Mouse (Mus musculus): Measurements from ENCODE around the gene Iqch. TPM values are rescaled to one million over a fixed set of nuclear protein-coding genes. Genes with fewer than 3 reads are reported as not detected.

Iqch gene
- total and polyA plus RNA-seq, 3 experiments = 0.06 TPM; not detected in 2

GRCm38 (mm10) chr9:63596660-63597059 is 5.6 kb downstream of the Iqch start:
- Histone ChIP-seq H3K9ac (ENCODE audit: low read depth, low read length) (no peak overlapping the region), H3K36me3 (ENCODE audit: control insufficient read depth, insufficient read depth, low read length) (no peaks in the 10 kb centered on the region), H3K4me1 (ENCODE audit: control insufficient read depth, insufficient read depth, low read length) (no peaks in the 10 kb centered on the region), H3K79me2 (replicated peaks; ENCODE audit: control insufficient read depth, insufficient read depth, low read length) (no peaks in the 10 kb centered on the region), H3K4me3 (no peak overlapping the region), H3K27ac (no peak overlapping the region), H3K27me3 (ENCODE audit: control insufficient read depth, insufficient read depth, low read length) (no peaks in the 10 kb centered on the region; the same call in 1 of the 2 replicates)
- WGBS = 50% methylated on average over 9 of the region's 9 CpGs
- intact Hi-C loops (cut with DNase I) = no loop called here
- DNase-seq = no peak
- TF ChIP-seq EP300 (IDR thresholded peaks at IDR 0.05; ENCODE audit: insufficient read depth, low read depth, low read length) (no peak), CTCF (IDR thresholded peaks at IDR 0.05) (no peak), POLR2A (IDR thresholded peaks at IDR 0.05; ENCODE audit: insufficient read depth, low read depth, low read length) (no peak)

DNA sequence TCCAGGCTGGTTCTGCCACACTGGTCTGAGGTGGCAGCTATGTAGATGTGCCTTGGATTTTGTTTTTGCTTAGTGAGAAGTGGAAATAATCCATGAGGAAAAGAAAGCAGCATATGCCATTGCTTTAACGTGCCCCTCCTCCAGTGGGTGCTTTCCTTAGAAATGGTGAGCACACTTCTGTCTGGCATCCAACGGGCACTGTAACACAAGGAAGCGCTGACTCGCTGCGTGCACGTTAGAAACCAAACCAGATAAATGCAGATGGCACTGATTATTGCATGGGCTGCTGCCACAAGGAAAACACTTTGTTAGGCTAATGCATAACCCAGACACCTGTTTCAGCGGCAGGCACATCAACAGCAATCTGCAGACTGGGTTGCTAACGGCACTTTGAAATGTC is 6.6 kb downstream of the Iqch start:
- no peak for DNase-seq
- no peak for TF ChIP-seq CTCF (IDR thresholded peaks at IDR 0.05)
- TF ChIP-seq POLR2A (IDR thresholded peaks at IDR 0.05; ENCODE audit: insufficient read depth, low read depth, low read length) = no peak
- TF ChIP-seq EP300 (IDR thresholded peaks at IDR 0.05; ENCODE audit: insufficient read depth, low read depth, low read length) = no peak
- Histone ChIP-seq H3K36me3 (ENCODE audit: control insufficient read depth, insufficient read depth, low read length) (no peaks in the 10 kb centered on the region), H3K79me2 (replicated peaks; ENCODE audit: control insufficient read depth, insufficient read depth, low read length) (no peaks in the 10 kb centered on the region), H3K4me1 (ENCODE audit: control insufficient read depth, insufficient read depth, low read length) (no peaks in the 10 kb centered on the region), H3K27me3 (ENCODE audit: control insufficient read depth, insufficient read depth, low read length) (no peaks in the 10 kb centered on the region; the same call in 1 of the 2 replicates), H3K4me3 (no peak overlapping the region), H3K9ac (ENCODE audit: low read depth, low read length) (no peak overlapping the region), H3K27ac (no peak overlapping the region)
- intact Hi-C loops (cut with DNase I) = no loop called here
- whole genome bisulfite sequencing = 83% methylated on average over 8 of the region's 8 CpGs

DNA sequence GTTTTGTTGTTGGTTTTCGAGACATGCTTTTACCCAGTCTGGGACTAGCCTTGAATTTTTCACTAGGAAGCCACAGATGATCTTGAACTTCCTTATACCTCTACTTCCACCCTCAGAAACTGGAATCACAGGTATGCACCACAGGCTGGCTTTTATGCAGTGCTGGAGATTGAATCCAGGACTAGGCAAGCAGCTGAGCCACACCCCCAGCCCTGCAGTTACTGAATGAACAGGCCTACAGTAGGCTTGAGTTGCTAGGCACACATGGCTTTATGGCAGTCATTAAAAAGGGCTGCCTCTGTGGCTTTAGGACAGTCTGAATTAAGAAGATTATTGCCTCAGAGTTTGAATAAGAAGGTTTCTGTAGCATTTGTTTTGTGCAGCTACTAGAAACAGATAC is 7.3 kb downstream of the Iqch start:
- Histone ChIP-seq H3K79me2 (replicated peaks; ENCODE audit: control insufficient read depth, insufficient read depth, low read length) (no peaks in the 10 kb centered on the region), H3K9ac (ENCODE audit: low read depth, low read length) (no peak overlapping the region), H3K4me3 (no peak overlapping the region), H3K27me3 (ENCODE audit: control insufficient read depth, insufficient read depth, low read length) (no peaks in the 10 kb centered on the region; the same call in 1 of the 2 replicates), H3K4me1 (ENCODE audit: control insufficient read depth, insufficient read depth, low read length) (no peaks in the 10 kb centered on the region), H3K27ac (no peak overlapping the region), H3K36me3 (ENCODE audit: control insufficient read depth, insufficient read depth, low read length) (no peaks in the 10 kb centered on the region)
- intact Hi-C loops (cut with DNase I) = no loop called here
- WGBS = 92% methylated on average over 1 of the region's 1 CpGs
- no peak for DNase-seq
- no peak for TF ChIP-seq CTCF (IDR thresholded peaks at IDR 0.05)
- no peak for TF ChIP-seq POLR2A (IDR thresholded peaks at IDR 0.05; ENCODE audit: insufficient read depth, low read depth, low read length)
- no peak for TF ChIP-seq EP300 (IDR thresholded peaks at IDR 0.05; ENCODE audit: insufficient read depth, low read depth, low read length)

- DNase-seq = no peak
- 66% methylated on average over 8 of the region's 8 CpGs for WGBS
- H3K9ac ChIP-seq (ENCODE audit: low read depth, low read length) = no peak overlapping the region
- intact Hi-C loops (cut with DNase I) = no loop called here
- H3K27me3 ChIP-seq (ENCODE audit: control insufficient read depth, insufficient read depth, low read length) = no peaks in the 10 kb centered on the region; the same call in 1 of the 2 replicates
- H3K4me3 ChIP-seq = no peak overlapping the region
- no peaks in the 10 kb centered on the region for H3K4me1 ChIP-seq (ENCODE audit: control insufficient read depth, insufficient read depth, low read length)
- TF ChIP-seq EP300 (IDR thresholded peaks at IDR 0.05; ENCODE audit: insufficient read depth, low read depth, low read length) (no peak), POLR2A (IDR thresholded peaks at IDR 0.05; ENCODE audit: insufficient read depth, low read depth, low read length) (no peak)
- no peaks in the 10 kb centered on the region for H3K79me2 ChIP-seq (replicated peaks; ENCODE audit: control insufficient read depth, insufficient read depth, low read length)
- H3K27ac ChIP-seq = no peak overlapping the region
- no peaks in the 10 kb centered on the region for H3K36me3 ChIP-seq (ENCODE audit: control insufficient read depth, insufficient read depth, low read length)
These were observed 10.5 kb downstream of the Iqch start for GRCm38 (mm10) chr9:63591661-63592256.

GRCm38 (mm10) chr9:63590592-63590991 is 11.7 kb downstream of the Iqch start:
- no peak overlapping the region for H3K4me3 ChIP-seq
- H3K27me3 ChIP-seq (ENCODE audit: control insufficient read depth, insufficient read depth, low read length) = no peaks in the 10 kb centered on the region; the same call in 1 of the 2 replicates
- H3K27ac ChIP-seq = no peak overlapping the region
- H3K9ac ChIP-seq (ENCODE audit: low read depth, low read length) = no peak overlapping the region
- H3K4me1 ChIP-seq (ENCODE audit: control insufficient read depth, insufficient read depth, low read length) = no peaks in the 10 kb centered on the region
- H3K36me3 ChIP-seq (ENCODE audit: control insufficient read depth, insufficient read depth, low read length) = no peaks in the 10 kb centered on the region
- 97% methylated on average over 4 of the region's 4 CpGs for WGBS
- H3K79me2 ChIP-seq (replicated peaks; ENCODE audit: control insufficient read depth, insufficient read depth, low read length) = no peaks in the 10 kb centered on the region
- DNase-seq = no peak
- intact Hi-C loops (cut with DNase I) = no loop called here
- no peak for TF ChIP-seq EP300 (IDR thresholded peaks at IDR 0.05; ENCODE audit: insufficient read depth, low read depth, low read length)
- TF ChIP-seq POLR2A (IDR thresholded peaks at IDR 0.05; ENCODE audit: insufficient read depth, low read depth, low read length) = no peak
- no peak for TF ChIP-seq CTCF (IDR thresholded peaks at IDR 0.05)

GRCm38 (mm10) chr9:63589209-63589608 is 13.1 kb downstream of the Iqch start:
- no peaks in the 10 kb centered on the region for H3K4me1 ChIP-seq (ENCODE audit: control insufficient read depth, insufficient read depth, low read length)
- no peaks in the 10 kb centered on the region for H3K27me3 ChIP-seq (ENCODE audit: control insufficient read depth, insufficient read depth, low read length)
- intact Hi-C loops (cut with DNase I) = no loop called here
- H3K79me2 ChIP-seq (replicated peaks; ENCODE audit: control insufficient read depth, insufficient read depth, low read length) = no peaks in the 10 kb centered on the region
- DNase-seq = no peak
- WGBS = 73% methylated on average over 6 of the region's 6 CpGs
- TF ChIP-seq EP300 (IDR thresholded peaks at IDR 0.05; ENCODE audit: insufficient read depth, low read depth, low read length) (no peak), POLR2A (IDR thresholded peaks at IDR 0.05; ENCODE audit: insufficient read depth, low read depth, low read length) (no peak), CTCF (IDR thresholded peaks at IDR 0.05) (no peak)
- no peak overlapping the region for H3K9ac ChIP-seq (ENCODE audit: low read depth, low read length)
- no peaks in the 10 kb centered on the region for H3K36me3 ChIP-seq (ENCODE audit: control insufficient read depth, insufficient read depth, low read length)
- no peak overlapping the region for H3K4me3 ChIP-seq
- no peak overlapping the region for H3K27ac ChIP-seq

Data from heart, adult 2 months (tissue).